Mouse (Mus musculus) liver, adult 2 months (tissue): ENCODE results near the gene Olfr523. TPM values are rescaled to one million over a fixed set of nuclear protein-coding genes. Genes with fewer than 3 reads are reported as not detected.

Experiments used
- DNase-seq: peaks from one replicate; pipeline ENCODE4 v3.0.0-alpha.2; 2011; ENCODE audit warnings: low read depth, low spot score; ENCODE audit errors: extremely low read depth
- H3K27ac ChIP-seq: fragments of 200-500 bp; replicated peaks from 2 replicates; pipeline ENCODE4 v1.5.1; 2012; ENCODE audit warnings: low read depth, mild to moderate bottlenecking, control low read depth, inconsistent platforms, low read length; ENCODE audit not compliant: insufficient read depth
- H3K27me3 ChIP-seq: fragments of 200-500 bp; 2 replicates; pipeline ENCODE4 v1.6.1; 2012; ENCODE audit warnings: mild to moderate bottlenecking, moderate library complexity, low read length, inconsistent platforms; ENCODE audit not compliant: control insufficient read depth, insufficient read depth
- H3K36me3 ChIP-seq: fragments of 200-500 bp; 2 replicates; pipeline ENCODE4 v1.6.1; 2012; ENCODE audit warnings: low read length, inconsistent platforms; ENCODE audit not compliant: control insufficient read depth, insufficient read depth
- H3K4me1 ChIP-seq: fragments of 200-500 bp; 2 replicates; pipeline ENCODE4 v1.6.1; 2011; ENCODE audit warnings: low read length; ENCODE audit not compliant: control insufficient read depth, insufficient read depth
- H3K4me3 ChIP-seq: fragments of 200-500 bp; 2 replicates; pipeline ENCODE4 v1.5.1; 2011; ENCODE audit warnings: low read depth, mild to moderate bottlenecking, control low read depth, low read length, moderate library complexity; ENCODE audit not compliant: insufficient read depth
- H3K79me2 ChIP-seq: fragments of 200-500 bp; 2 replicates; pipeline ENCODE4 v1.6.1; 2012; ENCODE audit warnings: inconsistent platforms, mild to moderate bottlenecking, low read length, moderate library complexity; ENCODE audit not compliant: control insufficient read depth, insufficient read depth
- H3K9ac ChIP-seq: fragments of 200-500 bp; 2 replicates; pipeline ENCODE4 v1.6.1; 2012; ENCODE audit warnings: low read depth, mild to moderate bottlenecking, control low read depth, inconsistent platforms, low read length
- CTCF ChIP-seq: fragments of 200-500 bp; IDR thresholded peaks from 2 replicates; pipeline ENCODE4 v1.5.1; 2011; ENCODE audit warnings: low read depth, low read length, control low read depth
- POLR2A ChIP-seq: fragments of 200-500 bp; IDR thresholded peaks from 2 replicates; pipeline ENCODE4 v1.6.1; 2011; ENCODE audit warnings: low read length, control low read depth; ENCODE audit not compliant: insufficient read depth; ENCODE audit errors: extremely low read depth
- WGBS: fragments of 180-500 bp; shearing (Covaris S2); methylation state at CpG from one replicate; pipeline ENCODE4 v1.1.7; 2018; 5-methylcytosine and 5-hydroxymethylcytosine counted together
- polyA plus RNA-seq: library from polyadenylated mRNA; depleted of rRNA; stranded (reverse); fragments of >200 nt; gene quantifications from 2 replicates; pipeline ENCODE4 v1.2.3, GENCODE M21; 2012
- total RNA-seq: library from RNA; depleted of rRNA; stranded (reverse); fragments of >200 nt; gene quantifications from 2 replicates; pipeline ENCODE4 v1.2.3, GENCODE M21; 2014

Olfr523 gene
- total and polyA plus RNA-seq, 2 experiments = not detected

- no peaks in the 10 kb centered on the region for H3K36me3 ChIP-seq
- no peak overlapping the region for H3K9ac ChIP-seq
- H3K4me1 ChIP-seq = no peaks in the 10 kb centered on the region
- H3K27me3 ChIP-seq = no peaks in the 10 kb centered on the region
- TF ChIP-seq CTCF (no peak), POLR2A (no peak)
- no peak overlapping the region for H3K27ac ChIP-seq
- DNase-seq = no peak
- H3K79me2 ChIP-seq = no peaks in the 10 kb centered on the region
- H3K4me3 ChIP-seq = no peak overlapping the region
- WGBS = 77% methylated on average over 8 of the region's 8 CpGs
Observed at GRCm38 (mm10) chr7:140196002-140196401, 23.0 kb downstream of the Olfr523 start.

- WGBS = 85% methylated on average over 4 of the region's 4 CpGs
- H3K4me1 ChIP-seq = no peaks in the 10 kb centered on the region
- H3K79me2 ChIP-seq = no peaks in the 10 kb centered on the region
- H3K27ac ChIP-seq = no peak overlapping the region
- no peaks in the 10 kb centered on the region for H3K36me3 ChIP-seq
- H3K4me3 ChIP-seq = no peak overlapping the region
- DNase-seq = no peak
- no peaks in the 10 kb centered on the region for H3K27me3 ChIP-seq
- TF ChIP-seq POLR2A (no peak), CTCF (no peak)
- no peak overlapping the region for H3K9ac ChIP-seq
Observed at GRCm38 (mm10) chr7:140201090-140201489, 28.1 kb downstream of the Olfr523 start.

DNA sequence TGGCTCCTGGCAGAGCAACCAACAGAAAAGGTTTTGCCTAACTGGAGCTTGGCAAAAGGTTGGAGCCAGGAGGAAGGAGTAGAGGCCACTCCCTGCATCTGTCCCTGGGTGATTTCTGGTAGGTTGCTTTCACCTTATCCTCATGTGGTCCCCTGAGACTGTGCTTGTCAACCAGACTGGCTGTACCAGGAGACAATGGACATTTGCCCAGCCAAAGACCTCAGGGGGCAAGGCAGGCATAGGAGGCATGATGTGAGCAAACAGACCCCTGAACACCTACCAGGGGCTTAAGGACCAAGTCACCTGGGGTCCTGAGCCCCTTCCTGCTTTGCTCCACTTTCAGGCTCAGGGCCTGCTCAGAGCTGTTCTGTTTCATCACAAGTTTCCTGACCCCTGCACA lies 32.8 kb downstream of the Olfr523 start, which contains the start of gene Olfr524:
TSS of gene Olfr524 (minus strand) at position 101 of the 400 bp plus-strand sequence.
- no peaks in the 10 kb centered on the region for H3K4me1 ChIP-seq
- no peak within 1 kb of the TSS for H3K27ac ChIP-seq

DNA sequence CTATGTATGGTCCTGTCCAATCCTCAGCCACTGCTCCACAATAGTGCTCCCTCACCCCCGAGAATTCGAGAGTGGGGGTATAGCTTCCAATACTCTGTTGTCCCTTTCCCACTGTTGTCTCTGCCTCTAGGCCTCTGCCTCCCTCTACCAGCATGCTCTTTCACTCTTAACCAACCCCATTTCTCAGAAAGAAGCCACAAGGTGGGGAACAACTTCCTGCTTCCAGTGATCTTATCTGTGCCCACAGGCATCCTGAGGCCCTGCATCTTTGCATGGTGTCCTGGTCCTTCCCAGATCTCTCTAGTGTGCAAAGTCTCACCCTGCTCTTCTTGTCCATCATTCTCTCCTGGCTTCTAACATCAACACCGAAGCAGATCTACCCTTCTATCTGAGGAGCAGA lies 33.9 kb downstream of the Olfr523 start:
- no peak overlapping the region for H3K9ac ChIP-seq
- no peaks in the 10 kb centered on the region for H3K4me1 ChIP-seq
- H3K36me3 ChIP-seq = no peaks in the 10 kb centered on the region
- H3K27ac ChIP-seq = no peak overlapping the region
- H3K27me3 ChIP-seq = no peaks in the 10 kb centered on the region
- TF ChIP-seq POLR2A = no peak
- H3K79me2 ChIP-seq = no peaks in the 10 kb centered on the region
- DNase-seq = no peak
- no peak overlapping the region for H3K4me3 ChIP-seq
- 87% methylated on average over 3 of the region's 3 CpGs for WGBS

More for the DNA sequence above, 32.8 kb downstream of the Olfr523 start, which contains the start of gene Olfr524:
- DNase-seq = no peak
- H3K4me3 ChIP-seq = no peak within 1 kb of the TSS
- H3K36me3 ChIP-seq = no peaks in the 10 kb centered on the region
- H3K27me3 ChIP-seq = no peaks in the 10 kb centered on the region
- no peak for TF ChIP-seq POLR2A
- TF ChIP-seq CTCF = no peak
- no peak within 1 kb of the TSS for H3K9ac ChIP-seq
- H3K79me2 ChIP-seq = no peaks in the 10 kb centered on the region

DNA sequence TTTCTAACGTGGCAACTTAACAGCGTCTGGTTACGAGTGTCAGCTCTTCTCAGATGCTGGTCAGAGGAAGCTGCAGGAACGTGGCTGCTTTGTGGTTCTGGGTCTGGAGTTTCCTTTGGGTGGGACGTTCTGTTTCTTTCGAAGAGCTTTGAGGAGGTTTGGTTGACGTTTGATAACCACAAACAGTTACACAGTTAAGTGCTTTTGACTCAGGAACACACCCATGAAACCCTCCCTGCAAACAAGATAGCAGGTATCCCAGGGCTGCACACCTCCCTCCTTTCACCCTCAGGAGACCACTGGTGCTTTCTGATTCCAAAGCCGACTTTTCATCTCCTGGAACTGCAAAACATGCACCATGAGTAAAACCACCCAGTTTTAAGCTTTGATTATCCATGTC lies 35.1 kb downstream of the Olfr523 start:
- Histone ChIP-seq H3K36me3 (no peaks in the 10 kb centered on the region), H3K4me3 (no peak overlapping the region), H3K4me1 (no peaks in the 10 kb centered on the region), H3K27me3 (no peaks in the 10 kb centered on the region), H3K9ac (no peak overlapping the region), H3K79me2 (no peaks in the 10 kb centered on the region), H3K27ac (no peak overlapping the region)
- WGBS = 62% methylated on average over 8 of the region's 8 CpGs
- no peak for DNase-seq
- TF ChIP-seq CTCF = no peak
- no peak for TF ChIP-seq POLR2A

DNA sequence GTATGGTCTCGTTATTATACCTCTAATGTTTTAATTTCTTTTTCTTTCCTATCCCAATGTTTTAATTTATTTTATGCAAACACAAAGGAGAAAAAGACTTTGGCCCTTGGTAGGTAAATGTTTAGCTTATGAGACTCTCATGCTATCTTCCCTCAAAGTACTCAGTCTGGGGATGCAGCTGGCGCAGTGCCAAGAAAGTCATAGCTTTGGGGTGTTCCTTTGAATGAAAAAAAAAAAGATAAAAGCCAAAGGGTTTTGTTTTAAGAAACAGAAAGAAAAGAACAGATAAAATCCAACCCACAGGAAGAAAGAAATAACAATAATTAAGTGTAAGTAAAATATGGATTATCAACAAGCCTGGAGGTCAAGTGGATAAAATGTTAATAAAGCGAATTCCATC lies 35.7 kb downstream of the Olfr523 start:
- H3K79me2 ChIP-seq = no peaks in the 10 kb centered on the region
- H3K36me3 ChIP-seq = no peaks in the 10 kb centered on the region
- no peaks in the 10 kb centered on the region for H3K27me3 ChIP-seq
- no peak overlapping the region for H3K4me3 ChIP-seq
- no peak for DNase-seq
- H3K4me1 ChIP-seq = no peaks in the 10 kb centered on the region
- TF ChIP-seq POLR2A (no peak), CTCF (no peak)
- H3K27ac ChIP-seq = no peak overlapping the region
- 75% methylated on average over 3 of the region's 3 CpGs for WGBS
- H3K9ac ChIP-seq = no peak overlapping the region
